Mouse (Mus musculus) MEL (cell line): Measurements from ENCODE around the gene Lamp2.

Experiments used
- CTCF ChIP-seq, 3 experiments: IDR thresholded peaks in 2 of 3; conservative IDR thresholded peaks in 1 of 3; 2 replicates each; pipeline ENCODE4 v1.5.1; 2011 to 2012; ENCODE audit warnings: low read length in 3 of 3, low read depth in 2 of 3, mild to moderate bottlenecking in 2 of 3, improper control_type of control experiment in 1 of 3, inconsistent platforms in 1 of 3, mixed read lengths in 1 of 3, moderate library complexity in 1 of 3; ENCODE audit not compliant: control insufficient read depth in 1 of 3, insufficient read depth in 1 of 3, poor library complexity in 1 of 3, severe bottlenecking in 1 of 3
- EP300 ChIP-seq, 2 experiments: IDR thresholded peaks; 2 replicates each; pipeline ENCODE4 v1.6.1; 2011; ENCODE audit warnings: improper control_type of control experiment in 2 of 2, low read length in 2 of 2, low read depth in 1 of 2, mild to moderate bottlenecking in 1 of 2
- GATA1 ChIP-seq: IDR thresholded peaks from 2 replicates; pipeline ENCODE4 v1.6.1; 2011; ENCODE audit warnings: low read depth, low read length, improper control_type of control experiment
- JUND ChIP-seq: IDR thresholded peaks from 2 replicates; pipeline ENCODE4 v1.6.1; 2011; ENCODE audit warnings: low read depth, mild to moderate bottlenecking, improper control_type of control experiment, low read length
- MAX ChIP-seq: IDR thresholded peaks from 2 replicates; pipeline ENCODE4 v1.6.1; 2011; ENCODE audit warnings: low read length, improper control_type of control experiment
- MAZ ChIP-seq: IDR thresholded peaks from 2 replicates; pipeline ENCODE4 v1.6.1; 2012; ENCODE audit warnings: low read depth, mild to moderate bottlenecking, inconsistent platforms, low read length, improper control_type of control experiment
- NELFE ChIP-seq: IDR thresholded peaks from 2 replicates; pipeline ENCODE4 v1.6.1; 2011; ENCODE audit warnings: low read depth, low read length, improper control_type of control experiment
- POLR2A ChIP-seq, 2 experiments: IDR thresholded peaks; 2 replicates each; pipeline ENCODE4 v1.6.1; 2011 to 2012; ENCODE audit warnings: low read length in 2 of 2, mild to moderate bottlenecking in 2 of 2, control low read depth in 1 of 2, improper control_type of control experiment in 1 of 2, low read depth in 1 of 2, moderate library complexity in 1 of 2; ENCODE audit not compliant: control insufficient read depth in 1 of 2, insufficient read depth in 1 of 2, poor library complexity in 1 of 2
- RAD21 ChIP-seq: IDR thresholded peaks from 2 replicates; pipeline ENCODE4 v1.6.1; 2011; ENCODE audit warnings: mild to moderate bottlenecking, low read depth, low read length, improper control_type of control experiment
- SIN3A ChIP-seq: IDR thresholded peaks from 2 replicates; pipeline ENCODE4 v1.6.1; 2012; ENCODE audit warnings: low read length, improper control_type of control experiment, inconsistent platforms
- USF1 ChIP-seq: IDR thresholded peaks from 2 replicates; pipeline ENCODE4 v1.6.1; 2014; ENCODE audit warnings: low read depth, mild to moderate bottlenecking, inconsistent platforms, low read length, improper control_type of control experiment, moderate library complexity
- USF2 ChIP-seq, 2 experiments: IDR thresholded peaks; 2 replicates each; pipeline ENCODE4 v1.6.1; 2011 to 2012; ENCODE audit warnings: improper control_type of control experiment in 2 of 2, low read length in 2 of 2, borderline replicate concordance in 1 of 2, inconsistent platforms in 1 of 2, low read depth in 1 of 2, mild to moderate bottlenecking in 1 of 2; ENCODE audit not compliant: insufficient read depth in 1 of 2

GRCm38 (mm10) chrX:38455474-38455873 is 780 bp downstream of the Lamp2 start:
- no peak for TF ChIP-seq GATA1
- no peak for TF ChIP-seq EP300 (IDR thresholded peaks at IDR 0.05; ENCODE audit: low read depth in 1 of 2, low read length in 2 of 2)
- TF ChIP-seq POLR2A (IDR thresholded peaks at IDR 0.05; ENCODE audit: control insufficient read depth in 1 of 2, insufficient read depth in 1 of 2, low read depth in 1 of 2, low read length in 2 of 2, poor library complexity in 1 of 2): no peak
- no peak for TF ChIP-seq MAZ
- no peak for TF ChIP-seq SIN3A
- TF ChIP-seq NELFE: no peak
- TF ChIP-seq CTCF (IDR thresholded peaks at IDR 0.05 in 2 of 3, conservative IDR thresholded peaks at IDR 0.05 in 1 of 3; ENCODE audit: control insufficient read depth in 1 of 3, insufficient read depth in 1 of 3, low read depth in 2 of 3, low read length in 3 of 3, poor library complexity in 1 of 3, severe bottlenecking in 1 of 3): no peak
- TF ChIP-seq MAX: no peak
- TF ChIP-seq USF1: no peak
- TF ChIP-seq USF2 (IDR thresholded peaks at IDR 0.05; ENCODE audit: borderline replicate concordance in 1 of 2, insufficient read depth in 1 of 2, low read depth in 1 of 2, low read length in 2 of 2): no peak
- TF ChIP-seq RAD21: no peak
- TF ChIP-seq JUND: no peak
